Mouse (Mus musculus): ENCODE results near the gene Lig1.

Lig1 gene

GRCm38 (mm10) chr7:13311401-13311800, 34.3 kb downstream of the Lig1 start:
- DNase-seq, result no peak

- DNase-seq, result no peak
Observed at GRCm38 (mm10) chr7:13314095-13314597, 37.1 kb downstream of the Lig1 start.

- no peak for DNase-seq
Observed at GRCm38 (mm10) chr7:13321424-13321823, 44.3 kb downstream of the Lig1 start.

DNA sequence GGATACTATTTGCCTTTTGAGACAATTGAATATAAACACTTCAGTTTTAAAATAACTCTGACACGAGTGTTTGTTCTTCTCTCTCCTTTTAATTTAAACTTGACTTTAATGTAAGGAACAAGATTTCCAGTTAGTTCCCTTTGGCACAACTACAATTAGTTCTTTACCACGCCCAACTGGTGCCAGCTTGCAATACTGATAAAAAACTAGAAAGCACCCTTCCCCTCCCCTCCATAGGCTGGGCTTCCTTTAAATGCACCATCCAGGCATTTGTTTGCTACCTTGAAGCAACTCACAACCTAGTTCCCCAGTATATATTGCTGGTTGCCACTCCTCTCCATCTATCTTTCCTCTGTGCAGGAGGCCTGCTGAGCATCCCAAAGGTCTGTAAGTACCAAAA, 47.2 kb downstream of the Lig1 start, which contains the start of gene Pla2g4c:
Pla2g4c (plus strand) TSS at position 340 of the 400 bp plus-strand sequence.
- no peak for DNase-seq

GRCm38 (mm10) chr7:13330575-13330974, 53.5 kb downstream of the Lig1 start:
- no peak for DNase-seq

GRCm38 (mm10) chr7:13355943-13356342, 78.9 kb downstream of the Lig1 start:
- DNase-seq, result peak; percentile 5

Measured in right cerebral cortex, postnatal 4 days (tissue).